Mouse (Mus musculus): ENCODE measurements at regions not wholly inside any gene's neighbourhood (a gene's known extent, or its start where the extent isn't known, plus 50 kb on each side); places are given as distances from the start of the nearest gene placed in this dataset.

DNA sequence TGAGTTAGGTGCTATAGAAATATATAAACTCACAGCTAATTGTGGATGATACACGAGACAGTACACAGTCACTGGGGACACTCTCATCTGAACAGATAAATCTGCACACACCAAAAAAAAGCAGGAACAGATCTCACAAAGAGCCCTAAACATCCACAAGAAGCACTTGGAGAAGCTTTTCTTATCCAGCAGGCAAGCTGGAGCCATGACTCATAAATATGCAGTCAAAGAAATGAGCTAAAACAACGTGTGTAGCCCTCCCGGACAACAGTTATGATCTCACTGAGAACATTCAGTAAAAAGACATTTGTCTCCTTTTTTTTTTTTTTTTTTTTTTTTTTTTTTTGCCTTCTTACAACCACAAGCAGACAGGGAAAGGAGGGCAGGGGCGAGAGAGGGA is 235.1 kb upstream of the Elac2 start:
- TF ChIP-seq CTCF (conservative IDR thresholded peaks at IDR 0.05; ENCODE audit: low read length) (no peak), POU5F1 (IDR thresholded peaks at IDR 0.05; ENCODE audit: borderline replicate concordance, low read length) (no peak)

All from E14TG2a.4 (cell line).